Comparison of ENCODE assay signal across 28 mouse cellular contexts in genomic region chr14:21206472-21206871, GRCm38 (mm10).
"Had no signal": no experiment of that assay in that cellular context is flagged by ENCODE, and none has a peak within 500 bp of the region (broad histone marks: within the 10 kb centered on the region; RNA-seq: fewer than 3 reads in every experiment).

No protein-coding gene starts in this region.

- H3K4me2 ChIP-seq: heart, embryonic 12.5 days; hindbrain, embryonic 12.5 days; hindbrain, embryonic 14.5 days; intestine, embryonic 15.5 days; kidney, embryonic 15.5 days; limb, embryonic 12.5 days; limb, embryonic 15.5 days; liver, embryonic 12.5 days had no signal

- H3K27ac ChIP-seq: gastrocnemius, adult 2 months; heart, embryonic 10.5 days; hindbrain, embryonic 10.5 days; hindbrain, embryonic 12.5 days; hindbrain, embryonic 14.5 days; intestine, embryonic 15.5 days; kidney, embryonic 15.5 days; kidney, postnatal 0 days; limb, embryonic 12.5 days; limb, embryonic 15.5 days; liver, embryonic 12.5 days; liver, embryonic 14.5 days had no signal

- H3K9ac ChIP-seq: heart, embryonic 12.5 days; hindbrain, embryonic 12.5 days; hindbrain, embryonic 14.5 days; intestine, embryonic 15.5 days; kidney, embryonic 15.5 days; limb, embryonic 12.5 days; limb, embryonic 15.5 days; liver, embryonic 12.5 days; liver, embryonic 14.5 days had no signal

- H3K9me3 ChIP-seq: heart, embryonic 10.5 days; heart, embryonic 12.5 days; hindbrain, embryonic 10.5 days; hindbrain, embryonic 12.5 days; intestine, embryonic 15.5 days; kidney, embryonic 15.5 days; limb, embryonic 12.5 days; limb, embryonic 15.5 days; liver, embryonic 12.5 days had no signal

- H3K4me1 ChIP-seq: heart, embryonic 10.5 days; heart, embryonic 12.5 days; hindbrain, embryonic 10.5 days; hindbrain, embryonic 12.5 days; intestine, embryonic 15.5 days; kidney, embryonic 15.5 days; limb, embryonic 12.5 days; limb, embryonic 15.5 days; liver, embryonic 12.5 days had no signal

- ATAC-seq: hindbrain, embryonic 16.5 days; inflammation-experienced regulatory T-cells, adult 6 months; intestine, embryonic 15.5 days; intestine, postnatal 0 days; liver, embryonic 12.5 days had no signal

- H3K36me3 ChIP-seq: hindbrain, embryonic 10.5 days; hindbrain, embryonic 12.5 days; intestine, embryonic 15.5 days; kidney, embryonic 15.5 days; limb, embryonic 12.5 days; limb, embryonic 15.5 days had no signal

- H3K27me3 ChIP-seq: heart, embryonic 12.5 days; hindbrain, embryonic 12.5 days; intestine, embryonic 15.5 days; kidney, embryonic 15.5 days; limb, embryonic 12.5 days; limb, embryonic 15.5 days; liver, embryonic 12.5 days had no signal

- DNase-seq: gastrocnemius, adult 2 months; gastrocnemius, postnatal 10 days; gastrocnemius, postnatal 25 days; heart, adult 18-20 months; heart, postnatal 10 days; heart, postnatal 4 days; kidney, adult 18-20 months; kidney, adult 8-10 months; kidney, postnatal 14 days; kidney, postnatal 36 days; layer of hippocampus, adult 9-11 months; layer of hippocampus, postnatal 36 days; left cerebral cortex, postnatal 4 days had no signal

- H3K4me3 ChIP-seq: gastrocnemius, adult 2 months; heart, embryonic 10.5 days; heart, embryonic 12.5 days; hindbrain, embryonic 10.5 days; hindbrain, embryonic 12.5 days; intestine, embryonic 15.5 days; kidney, embryonic 15.5 days; limb, embryonic 12.5 days; limb, embryonic 15.5 days; liver, embryonic 12.5 days had no signal
